Mouse (Mus musculus) stomach, postnatal 0 days (tissue): ENCODE results near the gene Nuak1.

ENCODE experiments used
- CTCF ChIP-seq: IDR thresholded peaks from 2 replicates; pipeline ENCODE4 v1.5.1; 2016; ENCODE audit warnings: antibody characterized with exemption, low read depth, mild to moderate bottlenecking, moderate library complexity
- EP300 ChIP-seq: optimal IDR thresholded peaks from 2 replicates; pipeline ENCODE3; 2016; ENCODE audit warnings: antibody characterized with exemption

GRCm38 (mm10) chr10:84438466-84439227 lies 1.8 kb downstream of the Nuak1 start:
- TF ChIP-seq EP300 (no peak), CTCF (no peak)
